Mouse (Mus musculus): Measurements from ENCODE around the gene Pdss1.

Gene Pdss1

DNA sequence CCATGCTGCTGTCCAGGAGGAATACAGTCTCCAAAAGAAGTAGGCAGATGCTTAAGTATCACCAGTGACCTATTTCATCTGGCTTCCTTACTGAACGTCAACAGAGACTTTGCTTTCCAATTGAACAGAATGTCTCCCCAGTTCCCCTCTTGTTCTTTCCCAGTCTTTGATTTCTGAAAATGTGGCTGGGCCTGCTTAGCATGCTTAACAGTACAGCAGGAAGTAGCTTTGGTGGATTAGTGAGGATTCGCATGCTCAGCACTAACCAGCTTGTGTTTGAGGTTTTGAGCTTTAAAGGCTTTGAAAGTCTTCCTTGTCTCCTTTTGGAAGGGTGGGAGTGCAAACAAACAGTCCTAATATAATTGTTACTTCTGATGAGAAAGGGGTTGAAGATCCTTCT, 32.9 kb downstream of the Pdss1 start:
- Histone ChIP-seq H3K27me3 (ENCODE audit: insufficient read depth, low read length) (no peaks in the 10 kb centered on the region), H3K4me1 (replicated peaks; ENCODE audit: low read depth, low read length) (no peaks in the 10 kb centered on the region), H3K36me3 (ENCODE audit: insufficient read depth, low read length) (peaks cover 59% of the 10 kb centered on the region), H3K9me3 (ENCODE audit: low read length) (no peaks in the 10 kb centered on the region), H3K4me3 (replicated peaks; ENCODE audit: low read length) (no peak overlapping the region)
- TF ChIP-seq NANOG (IDR thresholded peaks at IDR 0.05; ENCODE audit: borderline replicate concordance, low read length) (no peak), CTCF (conservative IDR thresholded peaks at IDR 0.05; ENCODE audit: low read length) (no peak), POU5F1 (IDR thresholded peaks at IDR 0.05; ENCODE audit: borderline replicate concordance, low read length) (no peak)

DNA sequence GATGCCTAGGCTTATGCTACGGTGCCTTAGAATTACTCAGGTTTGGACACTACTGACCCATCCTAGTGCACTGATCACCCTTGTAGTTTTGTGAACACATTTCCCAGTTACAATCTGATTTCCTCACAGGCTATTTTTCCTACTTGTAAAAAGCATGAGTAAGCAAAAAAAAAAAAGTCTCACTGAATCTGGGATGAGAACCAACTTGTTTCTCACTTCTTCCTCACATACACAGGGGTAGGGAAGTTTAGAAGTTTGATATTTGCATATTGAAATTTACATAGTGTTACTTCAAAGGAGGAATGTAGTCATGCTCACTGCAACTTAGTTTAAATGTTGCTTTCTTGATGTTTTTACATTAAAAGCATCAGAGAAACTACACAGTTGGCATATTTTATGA, 38.2 kb downstream of the Pdss1 start:
- TF ChIP-seq NANOG (IDR thresholded peaks at IDR 0.05; ENCODE audit: borderline replicate concordance, low read length) (no peak), POU5F1 (IDR thresholded peaks at IDR 0.05; ENCODE audit: borderline replicate concordance, low read length) (no peak), CTCF (conservative IDR thresholded peaks at IDR 0.05; ENCODE audit: low read length) (no peak)

DNA sequence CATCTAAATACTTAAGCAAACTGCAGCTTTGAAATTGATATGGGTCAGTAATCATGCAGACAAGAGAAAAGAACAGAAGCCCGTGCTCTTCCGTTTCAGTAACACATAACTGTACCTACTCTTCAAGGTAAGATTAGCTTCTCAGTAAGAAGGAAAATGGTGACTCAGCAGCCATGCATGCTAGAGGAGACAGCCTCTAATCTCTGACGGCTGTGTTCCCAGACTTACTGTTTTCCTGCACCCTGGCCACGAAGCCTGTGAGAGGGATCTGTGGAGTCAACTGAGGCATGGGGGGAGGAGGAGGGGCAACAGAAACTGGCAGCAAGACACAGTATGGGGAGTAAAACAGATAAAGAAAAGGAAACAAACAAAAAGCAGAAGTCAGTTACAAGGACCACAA, 54.6 kb downstream of the Pdss1 start:
- Histone ChIP-seq H3K4me3 (replicated peaks; ENCODE audit: low read length) (no peak overlapping the region), H3K4me1 (replicated peaks; ENCODE audit: low read depth, low read length) (no peaks in the 10 kb centered on the region), H3K27me3 (ENCODE audit: insufficient read depth, low read length) (no peaks in the 10 kb centered on the region), H3K9me3 (ENCODE audit: low read length) (no peaks in the 10 kb centered on the region), H3K36me3 (ENCODE audit: insufficient read depth, low read length) (peaks cover 16% of the 10 kb centered on the region; the same call in 1 of the 2 replicates)
- TF ChIP-seq POU5F1 (IDR thresholded peaks at IDR 0.05; ENCODE audit: borderline replicate concordance, low read length) (no peak), NANOG (IDR thresholded peaks at IDR 0.05; ENCODE audit: borderline replicate concordance, low read length) (no peak), CTCF (conservative IDR thresholded peaks at IDR 0.05; ENCODE audit: low read length) (no peak)

More for the DNA sequence above, 38.2 kb downstream of the Pdss1 start:
- no peaks in the 10 kb centered on the region for H3K27me3 ChIP-seq (ENCODE audit: insufficient read depth, low read length)
- no peaks in the 10 kb centered on the region for H3K4me1 ChIP-seq (replicated peaks; ENCODE audit: low read depth, low read length)
- H3K9me3 ChIP-seq (ENCODE audit: low read length), result no peaks in the 10 kb centered on the region
- peaks cover 94% of the 10 kb centered on the region for H3K36me3 ChIP-seq (ENCODE audit: insufficient read depth, low read length)
- no peak overlapping the region for H3K4me3 ChIP-seq (replicated peaks; ENCODE audit: low read length)

DNA sequence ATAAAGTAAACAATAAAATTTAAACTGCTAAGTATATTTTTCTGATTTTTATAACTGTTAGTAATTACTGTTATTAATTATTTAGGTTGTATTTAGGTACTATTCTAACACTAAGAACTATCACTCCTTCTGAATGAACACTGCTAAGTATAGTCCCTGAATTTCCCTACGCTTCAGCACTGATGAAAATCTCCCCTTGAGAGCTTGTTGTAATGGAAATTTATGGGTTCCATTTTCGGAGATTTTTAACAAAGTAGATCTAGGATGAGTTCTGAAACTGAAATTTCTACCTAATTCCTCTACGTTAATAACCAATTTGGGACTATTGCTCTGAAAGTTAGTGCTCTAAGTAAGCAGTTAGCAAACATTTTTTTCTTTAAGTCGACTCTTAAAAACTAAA, 59.0 kb downstream of the Pdss1 start:
- Histone ChIP-seq H3K27me3 (ENCODE audit: insufficient read depth, low read length) (no peaks in the 10 kb centered on the region), H3K4me1 (replicated peaks; ENCODE audit: low read depth, low read length) (peaks cover 25% of the 10 kb centered on the region), H3K9me3 (ENCODE audit: low read length) (no peaks in the 10 kb centered on the region), H3K36me3 (ENCODE audit: insufficient read depth, low read length) (0 out of 2 replicates have a peak, but pooled peaks cover 8% of the 10 kb centered on the region), H3K4me3 (replicated peaks; ENCODE audit: low read length) (no peak overlapping the region)
- TF ChIP-seq NANOG (IDR thresholded peaks at IDR 0.05; ENCODE audit: borderline replicate concordance, low read length) (no peak), POU5F1 (IDR thresholded peaks at IDR 0.05; ENCODE audit: borderline replicate concordance, low read length) (no peak), CTCF (conservative IDR thresholded peaks at IDR 0.05; ENCODE audit: low read length) (no peak)

DNA sequence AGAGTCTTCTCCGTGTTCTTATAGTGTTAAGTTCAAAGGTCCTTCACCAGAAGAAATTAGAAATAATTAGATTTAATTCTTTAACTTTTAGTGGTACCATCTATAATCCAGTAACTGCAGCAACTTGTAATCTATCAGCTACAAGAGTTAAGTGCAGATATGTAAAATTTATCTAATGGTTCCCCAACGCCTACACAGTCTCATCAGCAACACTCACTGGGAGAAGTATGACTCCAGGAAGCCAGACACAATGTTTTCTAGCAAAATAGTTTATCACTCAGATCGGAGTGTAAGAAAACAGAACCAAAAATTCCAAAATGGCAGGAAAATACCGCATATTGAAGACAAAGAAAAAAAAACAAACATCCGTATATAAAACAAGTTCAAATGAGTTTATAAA, 60.6 kb downstream of the Pdss1 start:
- peaks cover 25% of the 10 kb centered on the region for H3K4me1 ChIP-seq (replicated peaks; ENCODE audit: low read depth, low read length)
- no peak for TF ChIP-seq NANOG (IDR thresholded peaks at IDR 0.05; ENCODE audit: borderline replicate concordance, low read length)
- TF ChIP-seq POU5F1 (IDR thresholded peaks at IDR 0.05; ENCODE audit: borderline replicate concordance, low read length), result no peak
- TF ChIP-seq CTCF (conservative IDR thresholded peaks at IDR 0.05; ENCODE audit: low read length), result no peak
- no peaks in the 10 kb centered on the region for H3K27me3 ChIP-seq (ENCODE audit: insufficient read depth, low read length)
- H3K36me3 ChIP-seq (ENCODE audit: insufficient read depth, low read length), result 0 out of 2 replicates have a peak, but pooled peaks cover 8% of the 10 kb centered on the region
- H3K9me3 ChIP-seq (ENCODE audit: low read length), result no peaks in the 10 kb centered on the region
- no peak overlapping the region for H3K4me3 ChIP-seq (replicated peaks; ENCODE audit: low read length)

DNA sequence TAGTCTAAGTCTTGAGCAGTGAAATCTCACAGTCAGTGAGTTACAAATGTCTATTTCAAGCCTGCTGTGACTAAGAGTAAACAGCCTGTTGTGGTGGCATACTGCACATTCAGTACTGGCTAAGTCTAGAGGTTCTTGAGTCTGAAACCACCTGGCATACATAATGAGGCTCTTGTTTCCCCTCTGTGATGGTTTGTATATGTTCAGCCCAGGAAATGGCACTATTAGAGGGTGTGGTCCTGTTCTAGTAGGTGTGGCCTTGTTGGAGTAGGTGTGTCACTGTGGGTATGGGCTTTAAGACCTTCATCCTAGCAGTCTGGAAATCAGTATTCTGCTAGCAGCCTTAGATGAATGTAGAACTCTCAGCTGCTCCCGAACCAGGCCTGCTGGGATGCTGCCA, 62.1 kb downstream of the Pdss1 start:
- Histone ChIP-seq H3K36me3 (ENCODE audit: insufficient read depth, low read length) (0 out of 2 replicates have a peak, but pooled peaks cover 8% of the 10 kb centered on the region), H3K4me1 (replicated peaks; ENCODE audit: low read depth, low read length) (peaks cover 25% of the 10 kb centered on the region), H3K27me3 (ENCODE audit: insufficient read depth, low read length) (no peaks in the 10 kb centered on the region), H3K4me3 (replicated peaks; ENCODE audit: low read length) (no peak overlapping the region), H3K9me3 (ENCODE audit: low read length) (no peaks in the 10 kb centered on the region)
- TF ChIP-seq NANOG (IDR thresholded peaks at IDR 0.05; ENCODE audit: borderline replicate concordance, low read length) (no peak), CTCF (conservative IDR thresholded peaks at IDR 0.05; ENCODE audit: low read length) (no peak), POU5F1 (IDR thresholded peaks at IDR 0.05; ENCODE audit: borderline replicate concordance, low read length) (no peak)

DNA sequence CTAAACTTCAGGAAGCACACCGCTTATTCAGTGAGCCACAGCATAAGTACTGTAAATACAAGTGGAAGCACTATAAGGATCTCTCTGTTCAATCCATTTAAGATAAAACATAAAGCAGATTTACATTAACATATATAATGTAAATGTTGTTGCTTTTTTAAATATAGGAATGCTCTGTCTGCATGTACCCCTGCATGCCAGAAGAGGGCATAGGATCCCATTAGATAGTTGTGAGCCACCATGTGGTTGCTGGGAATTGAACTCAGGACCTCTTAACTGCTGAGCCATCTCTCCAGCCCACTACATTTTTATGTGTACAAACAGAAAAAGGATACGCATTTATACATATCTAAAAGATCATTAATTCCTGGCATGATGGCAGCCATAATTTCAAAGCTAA, 66.4 kb downstream of the Pdss1 start:
- 0 out of 2 replicates have a peak, but pooled peaks cover 4% of the 10 kb centered on the region for H3K36me3 ChIP-seq (ENCODE audit: insufficient read depth, low read length)
- H3K4me3 ChIP-seq (replicated peaks; ENCODE audit: low read length), result no peak overlapping the region
- H3K27me3 ChIP-seq (ENCODE audit: insufficient read depth, low read length), result no peaks in the 10 kb centered on the region
- TF ChIP-seq POU5F1 (IDR thresholded peaks at IDR 0.05; ENCODE audit: borderline replicate concordance, low read length), result no peak
- TF ChIP-seq CTCF (conservative IDR thresholded peaks at IDR 0.05; ENCODE audit: low read length), result peak; percentile 28
- H3K9me3 ChIP-seq (ENCODE audit: low read length), result no peaks in the 10 kb centered on the region
- H3K4me1 ChIP-seq (replicated peaks; ENCODE audit: low read depth, low read length), result peaks cover 22% of the 10 kb centered on the region

DNA sequence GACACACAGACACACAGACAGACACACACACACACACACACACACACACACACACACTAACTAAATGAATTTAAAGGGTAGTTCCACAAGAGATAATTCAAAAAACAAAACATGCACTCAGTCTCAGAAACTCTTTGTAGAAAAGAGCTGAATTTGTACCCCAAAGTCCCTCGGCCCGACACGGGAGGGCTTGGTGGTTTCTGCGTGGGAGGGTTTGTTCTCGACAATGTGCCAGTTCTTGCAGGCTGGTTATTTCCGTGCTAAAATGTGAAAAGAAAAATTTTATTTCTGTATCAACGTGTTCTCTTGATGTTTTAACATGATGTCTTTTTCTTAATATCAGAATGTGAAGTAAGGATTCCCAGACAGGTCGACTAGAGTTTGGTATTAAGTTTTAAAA, 66.9 kb downstream of the Pdss1 start:
- no peaks in the 10 kb centered on the region for H3K9me3 ChIP-seq (ENCODE audit: low read length)
- no peak for TF ChIP-seq POU5F1 (IDR thresholded peaks at IDR 0.05; ENCODE audit: borderline replicate concordance, low read length)
- TF ChIP-seq NANOG (IDR thresholded peaks at IDR 0.05; ENCODE audit: borderline replicate concordance, low read length), result no peak
- TF ChIP-seq CTCF (conservative IDR thresholded peaks at IDR 0.05; ENCODE audit: low read length), result no peak
- H3K4me3 ChIP-seq (replicated peaks; ENCODE audit: low read length), result no peak overlapping the region
- no peaks in the 10 kb centered on the region for H3K27me3 ChIP-seq (ENCODE audit: insufficient read depth, low read length)
- H3K36me3 ChIP-seq (ENCODE audit: insufficient read depth, low read length), result 0 out of 2 replicates have a peak, but pooled peaks cover 4% of the 10 kb centered on the region
- peaks cover 17% of the 10 kb centered on the region for H3K4me1 ChIP-seq (replicated peaks; ENCODE audit: low read depth, low read length)

DNA sequence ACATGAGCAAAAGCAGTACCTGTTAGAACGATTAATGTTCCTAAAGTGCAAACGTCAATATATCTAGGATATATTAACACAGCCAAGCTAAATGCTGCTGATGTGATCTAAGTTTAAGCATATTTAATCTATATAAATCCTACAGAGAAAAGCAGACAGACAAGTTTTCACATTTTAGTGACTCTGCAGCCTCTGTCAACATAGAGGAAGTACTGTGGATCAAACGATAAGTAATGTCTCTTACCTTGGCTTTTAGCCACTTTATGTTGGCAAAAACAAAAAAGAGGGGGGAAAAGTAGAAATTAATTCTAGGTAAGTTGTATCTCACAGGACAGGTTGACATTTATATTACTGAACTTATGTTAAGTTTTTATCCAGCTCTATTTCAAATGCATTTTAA, 67.6 kb downstream of the Pdss1 start:
- Histone ChIP-seq H3K4me3 (replicated peaks; ENCODE audit: low read length) (no peak overlapping the region), H3K27me3 (ENCODE audit: insufficient read depth, low read length) (no peaks in the 10 kb centered on the region), H3K36me3 (ENCODE audit: insufficient read depth, low read length) (0 out of 2 replicates have a peak, but pooled peaks cover 4% of the 10 kb centered on the region), H3K9me3 (ENCODE audit: low read length) (no peaks in the 10 kb centered on the region), H3K4me1 (replicated peaks; ENCODE audit: low read depth, low read length) (peaks cover 11% of the 10 kb centered on the region)
- TF ChIP-seq NANOG (IDR thresholded peaks at IDR 0.05; ENCODE audit: borderline replicate concordance, low read length) (no peak), CTCF (conservative IDR thresholded peaks at IDR 0.05; ENCODE audit: low read length) (no peak), POU5F1 (IDR thresholded peaks at IDR 0.05; ENCODE audit: borderline replicate concordance, low read length) (no peak)

Data from E14TG2a.4 (cell line).